Mouse (Mus musculus) MEL (cell line): ENCODE measurements around the gene Gamt.

Source experiments
- CHD1 ChIP-seq: IDR thresholded peaks from 2 replicates; pipeline ENCODE4 v1.6.1; 2012; ENCODE audit warnings: low read depth, mild to moderate bottlenecking, inconsistent platforms, low read length, improper control_type of control experiment
- CTCF ChIP-seq, 3 experiments: IDR thresholded peaks in 2 of 3; conservative IDR thresholded peaks in 1 of 3; 2 replicates each; pipeline ENCODE4 v1.5.1; 2011 to 2012; ENCODE audit warnings: low read length in 3 of 3, low read depth in 2 of 3, mild to moderate bottlenecking in 2 of 3, improper control_type of control experiment in 1 of 3, inconsistent platforms in 1 of 3, mixed read lengths in 1 of 3, moderate library complexity in 1 of 3; ENCODE audit not compliant: control insufficient read depth in 1 of 3, insufficient read depth in 1 of 3, poor library complexity in 1 of 3, severe bottlenecking in 1 of 3
- GATA1 ChIP-seq: IDR thresholded peaks from 2 replicates; pipeline ENCODE4 v1.6.1; 2011; ENCODE audit warnings: low read depth, low read length, improper control_type of control experiment
- MAX ChIP-seq: IDR thresholded peaks from 2 replicates; pipeline ENCODE4 v1.6.1; 2011; ENCODE audit warnings: low read length, improper control_type of control experiment
- MAZ ChIP-seq: IDR thresholded peaks from 2 replicates; pipeline ENCODE4 v1.6.1; 2012; ENCODE audit warnings: low read depth, mild to moderate bottlenecking, inconsistent platforms, low read length, improper control_type of control experiment
- MEF2A ChIP-seq: IDR thresholded peaks from 2 replicates; pipeline ENCODE4 v1.6.1; 2014; ENCODE audit warnings: low read depth, mild to moderate bottlenecking, inconsistent platforms, low read length, improper control_type of control experiment; ENCODE audit not compliant: poor library complexity, insufficient replicate concordance, severe bottlenecking; ENCODE audit errors: extremely low read depth
- MXI1 ChIP-seq: IDR thresholded peaks from 2 replicates; pipeline ENCODE4 v1.6.1; 2011; ENCODE audit warnings: mild to moderate bottlenecking, low read depth, low read length, improper control_type of control experiment
- POLR2A ChIP-seq, 2 experiments: IDR thresholded peaks; 2 replicates each; pipeline ENCODE4 v1.6.1; 2011 to 2012; ENCODE audit warnings: low read length in 2 of 2, mild to moderate bottlenecking in 2 of 2, control low read depth in 1 of 2, improper control_type of control experiment in 1 of 2, low read depth in 1 of 2, moderate library complexity in 1 of 2; ENCODE audit not compliant: control insufficient read depth in 1 of 2, insufficient read depth in 1 of 2, poor library complexity in 1 of 2
- POLR2AphosphoS2 ChIP-seq: IDR thresholded peaks from 2 replicates; pipeline ENCODE4 v1.6.1; 2011; ENCODE audit warnings: low read length, improper control_type of control experiment
- POLR2AphosphoS5 ChIP-seq: IDR thresholded peaks from 2 replicates; pipeline ENCODE4 v1.6.1; 2012; ENCODE audit warnings: low read depth, borderline replicate concordance, mild to moderate bottlenecking, inconsistent platforms, low read length, moderate library complexity, mixed read lengths
- TAL1 ChIP-seq: IDR thresholded peaks from 2 replicates; pipeline ENCODE4 v1.6.1; 2012; ENCODE audit warnings: mild to moderate bottlenecking, inconsistent platforms, low read length, moderate library complexity, mixed read lengths

DNA sequence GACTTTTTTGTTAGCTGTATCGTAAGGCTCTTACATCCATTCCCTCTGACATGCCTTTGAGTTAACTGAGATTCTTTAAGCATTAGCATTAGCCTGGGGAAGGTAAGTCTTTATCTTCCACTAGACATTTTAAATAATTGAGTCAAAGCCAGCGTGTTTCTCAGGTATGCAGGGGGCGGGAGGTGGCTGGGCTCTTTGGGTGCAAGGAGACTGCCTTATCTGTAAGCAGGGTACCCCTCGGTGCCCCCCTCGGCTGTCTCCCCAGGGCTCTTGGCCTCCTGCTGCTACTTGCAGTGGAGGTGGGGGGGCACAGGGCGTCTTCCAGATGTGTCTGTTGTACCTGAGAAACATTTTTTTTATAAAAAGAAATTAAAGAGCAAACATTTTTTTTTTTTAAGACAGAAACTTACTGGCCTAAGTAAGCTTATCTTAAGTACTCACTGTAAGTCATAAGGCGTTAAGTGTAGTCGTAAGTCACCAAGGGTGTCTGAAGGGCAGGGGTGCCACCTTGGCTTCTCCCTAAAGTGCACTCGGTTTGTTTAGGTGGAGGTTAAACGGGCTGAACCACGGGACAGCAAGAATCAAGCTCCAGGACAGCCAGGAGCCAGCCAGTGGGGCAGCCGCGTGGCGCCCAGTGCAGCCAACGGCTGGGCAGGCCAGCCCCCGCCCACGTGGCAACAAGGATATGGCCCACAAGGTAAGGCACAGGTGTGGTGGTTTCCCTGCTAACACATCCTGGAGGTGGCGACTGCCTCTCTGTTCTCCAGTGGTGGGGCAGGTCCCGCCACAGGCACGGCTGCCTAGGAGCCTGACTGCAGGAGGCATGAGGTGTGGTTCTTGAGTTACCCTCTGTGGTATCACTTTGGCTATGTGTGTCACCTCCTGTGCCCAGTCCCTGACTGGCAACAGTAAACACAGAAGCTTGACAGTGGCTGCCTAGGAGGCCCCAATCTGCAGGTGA is 21.9 kb upstream of the Gamt start:
- TF ChIP-seq POLR2A (IDR thresholded peaks at IDR 0.05; ENCODE audit: control insufficient read depth in 1 of 2, insufficient read depth in 1 of 2, low read depth in 1 of 2, low read length in 2 of 2, poor library complexity in 1 of 2) (no peak; a peak in 1 of 4 replicates), POLR2AphosphoS2 (no peak), CTCF (IDR thresholded peaks at IDR 0.05 in 2 of 3, conservative IDR thresholded peaks at IDR 0.05 in 1 of 3; ENCODE audit: control insufficient read depth in 1 of 3, insufficient read depth in 1 of 3, low read depth in 2 of 3, low read length in 3 of 3, poor library complexity in 1 of 3, severe bottlenecking in 1 of 3) (no peak), POLR2AphosphoS5 (no peak), GATA1 (no peak), MXI1 (no peak), MEF2A (no peak), MAZ (no peak), MAX (no peak), CHD1 (no peak), TAL1 (no peak)
